Mouse (Mus musculus) c-Kit-positive CD71-negative TER-119-negative erythroid progenitor cells, embryonic 14.5 days (primary cell): ENCODE measurements around the gene Spint2.
"Not testable (repeated sequence)": the region's sequence is repeated elsewhere in the genome, so short reads cannot be mapped to it uniquely, and the experiment has no call there.

Experiments used
- DNase-seq: peaks from one replicate; pipeline ENCODE4 v3.0.0-alpha.2; 2013; ENCODE audit warnings: low read depth

The Spint2 gene

DNA sequence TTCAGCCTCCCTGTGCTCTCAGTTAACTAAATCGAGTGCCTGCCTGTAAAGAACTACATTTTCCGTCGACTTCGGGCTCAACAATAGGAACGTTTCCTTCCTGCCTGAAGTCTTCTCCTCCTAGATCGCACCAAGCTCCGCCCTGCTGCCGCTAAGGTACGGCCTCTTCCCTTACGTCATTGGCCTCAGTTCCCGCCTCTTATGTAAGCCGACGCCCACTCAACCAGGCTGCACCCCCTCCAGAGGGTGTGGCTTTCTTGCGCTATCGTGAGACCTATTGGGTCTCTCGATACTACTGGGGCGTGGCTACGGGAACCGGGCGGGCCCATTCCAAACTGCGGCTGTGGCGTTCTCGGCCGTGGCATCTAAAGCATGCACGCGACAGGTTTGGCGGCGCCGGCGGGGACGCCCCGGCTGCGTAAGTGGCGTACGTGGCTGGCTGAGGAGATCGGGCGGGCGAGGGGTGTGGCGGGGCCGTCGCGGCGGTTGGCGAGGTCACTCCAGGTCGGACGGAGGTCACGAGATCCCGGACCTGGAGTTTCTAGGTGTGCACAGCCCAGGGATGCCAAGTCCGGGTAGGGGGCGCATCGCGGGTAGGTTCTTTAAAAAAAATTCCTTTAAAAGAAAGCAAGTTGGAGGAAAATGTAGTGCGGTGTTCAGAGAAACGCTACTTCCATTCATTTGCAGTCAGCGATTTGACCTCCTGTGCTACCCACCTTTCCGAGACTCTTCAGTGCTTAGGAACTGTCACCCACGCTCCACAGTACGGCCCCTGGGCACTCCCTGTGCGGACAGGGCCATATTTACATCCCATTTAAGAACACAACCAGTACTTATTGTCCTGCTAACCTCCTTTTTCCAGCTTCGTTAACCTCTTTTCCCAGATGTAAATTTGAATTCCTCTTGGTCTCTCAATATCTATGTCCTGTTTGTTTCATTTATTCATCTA lies 43.4 kb downstream of the Spint2 start, which contains the start of gene Yif1b:
Gene Yif1b (plus strand): TSS at position 311 of the 949 bp plus-strand sequence.
- peak; percentile 99 for DNase-seq

- DNase-seq: not testable (repeated sequence)
Measured at GRCm38 (mm10) chr7:29237596-29237995, 44.1 kb downstream of the Spint2 start.

GRCm38 (mm10) chr7:29236593-29236992 lies 45.1 kb downstream of the Spint2 start:
- no peak for DNase-seq

- no peak for DNase-seq
Measured at GRCm38 (mm10) chr7:29234661-29235060, 47.1 kb downstream of the Spint2 start.

GRCm38 (mm10) chr7:29233745-29234144 lies 48.0 kb downstream of the Spint2 start:
- DNase-seq: no peak

- DNase-seq: no peak
Measured at GRCm38 (mm10) chr7:29232247-29233013, 49.3 kb downstream of the Spint2 start, which contains the start of gene Kcnk6. Gene Kcnk6, minus strand, starts transcription at chr7:29232515.

GRCm38 (mm10) chr7:29231517-29231916 lies 50.2 kb downstream of the Spint2 start:
- DNase-seq: no peak

DNA sequence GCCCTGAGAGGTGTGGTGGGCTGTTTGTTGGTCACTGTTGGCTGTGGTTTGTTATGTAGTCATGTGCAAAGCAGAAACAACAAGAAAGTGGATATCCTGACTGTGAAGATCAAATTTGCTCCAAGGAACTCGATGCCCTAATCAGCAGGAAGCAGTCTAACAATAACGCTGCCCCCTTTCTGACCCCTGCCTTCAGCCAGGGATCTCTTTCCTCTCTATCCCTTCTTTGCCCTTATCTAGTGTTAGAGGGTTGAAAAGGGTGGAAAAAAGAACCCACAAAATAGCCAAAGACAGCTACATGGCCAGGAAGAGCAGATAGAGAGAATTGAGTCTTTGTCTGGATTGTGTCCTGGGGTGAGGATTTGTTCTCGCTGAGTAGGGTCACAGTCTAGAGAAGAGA lies 51.2 kb downstream of the Spint2 start:
- no peak for DNase-seq

GRCm38 (mm10) chr7:29228202-29228601 lies 53.5 kb downstream of the Spint2 start:
- no peak for DNase-seq

- DNase-seq: no peak
Measured at GRCm38 (mm10) chr7:29225520-29225919, 56.2 kb downstream of the Spint2 start.

- no peak for DNase-seq
Measured at GRCm38 (mm10) chr7:29224756-29225394, 56.8 kb downstream of the Spint2 start.

DNA sequence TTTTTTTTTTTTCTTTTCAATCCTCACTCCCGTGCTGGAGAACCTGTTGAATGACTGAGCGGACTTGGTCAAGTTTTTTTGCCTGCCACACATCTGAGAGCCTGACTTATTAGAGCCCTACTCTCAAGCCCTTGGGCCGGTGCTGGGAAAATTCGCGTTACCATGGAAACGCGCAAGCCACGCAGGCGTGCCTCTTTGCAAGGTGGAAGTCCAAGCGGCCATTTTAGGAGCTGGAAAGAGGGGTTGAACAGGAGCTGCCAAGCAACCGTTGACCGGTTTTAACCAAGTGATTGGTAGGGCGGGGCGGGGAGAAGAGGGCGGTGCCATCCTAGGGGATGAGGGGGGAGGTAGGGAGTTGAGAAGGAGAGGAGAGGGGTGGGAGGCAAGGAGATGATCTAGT lies 66.9 kb downstream of the Spint2 start:
- no peak for DNase-seq

- DNase-seq: no peak
Measured at GRCm38 (mm10) chr7:29214236-29214635, 67.5 kb downstream of the Spint2 start.

- no peak for DNase-seq
Measured at GRCm38 (mm10) chr7:29213675-29214082, 68.0 kb downstream of the Spint2 start, which contains the start of gene Catsperg1. Gene Catsperg1, minus strand, starts transcription at chr7:29214035.

DNA sequence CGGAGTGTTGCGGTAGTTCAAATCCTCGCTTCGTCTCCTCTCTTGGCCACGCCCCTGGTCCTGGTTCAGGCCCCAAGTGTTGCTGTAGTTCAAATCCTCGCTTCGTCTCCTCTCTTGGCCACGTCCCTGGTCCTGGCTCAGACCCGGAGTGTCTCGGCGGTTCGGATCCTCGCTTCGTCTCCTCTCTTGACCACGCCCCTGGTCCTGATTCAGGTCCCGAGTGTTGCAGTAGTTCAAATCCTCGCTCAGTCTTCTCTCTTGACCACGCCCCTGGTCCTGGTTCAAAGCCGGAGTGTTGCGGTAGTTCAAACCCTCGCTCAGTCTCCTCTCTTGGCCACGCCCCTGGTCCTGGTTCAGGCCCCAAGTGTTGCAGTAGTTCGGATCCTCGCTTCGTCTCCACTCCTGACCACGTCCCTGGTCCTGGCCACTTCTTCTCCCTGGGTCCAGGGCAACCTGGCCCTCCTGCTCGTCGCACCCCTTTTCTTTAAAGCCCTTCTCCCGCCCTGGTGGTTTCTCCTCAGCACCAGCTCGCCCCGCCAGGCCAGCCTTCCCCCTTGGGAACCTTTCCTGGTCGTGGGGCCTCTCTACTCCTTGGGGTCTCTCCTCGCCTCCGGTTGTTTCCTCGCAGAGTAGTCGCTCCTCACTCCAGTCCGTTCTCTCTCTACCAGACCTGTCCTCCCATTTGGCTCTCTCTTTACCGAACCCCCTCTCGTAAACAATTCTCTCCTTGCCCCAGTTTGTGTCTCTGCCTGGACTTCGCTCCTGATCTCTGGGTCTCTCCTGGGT lies 68.7 kb downstream of the Spint2 start:
- DNase-seq: not testable (repeated sequence)

DNA sequence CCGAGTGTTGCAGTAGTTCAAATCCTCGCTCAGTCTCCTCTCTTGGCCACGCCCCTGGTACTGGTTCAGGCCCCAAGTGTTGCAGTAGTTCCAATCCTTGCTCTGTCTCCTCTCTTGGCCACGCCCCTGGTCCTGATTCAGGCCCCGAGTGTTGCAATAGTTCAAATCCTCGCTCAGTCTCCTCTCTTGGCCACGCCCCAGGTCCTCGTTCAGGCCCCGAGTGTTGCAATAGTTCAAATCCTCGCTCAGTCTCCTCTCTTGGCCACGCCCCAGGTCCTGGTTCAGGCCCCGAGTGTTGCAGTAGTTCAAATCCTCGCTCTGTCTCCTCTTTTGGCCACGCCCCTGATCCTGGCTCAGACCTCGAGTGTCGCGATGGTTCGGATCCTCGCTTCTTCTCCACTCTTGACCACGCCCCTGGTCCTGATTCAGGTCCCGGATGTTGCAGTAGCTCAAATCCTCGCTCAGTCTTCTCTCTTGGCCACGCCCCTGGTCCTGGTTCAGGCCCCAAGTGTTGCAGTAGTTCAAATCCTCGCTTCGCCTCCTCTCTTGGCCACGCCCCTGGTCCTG lies 69.4 kb downstream of the Spint2 start:
- DNase-seq: peak; percentile 36

- DNase-seq: peak; percentile 93
Measured at GRCm38 (mm10) chr7:29211415-29212198, 70.1 kb downstream of the Spint2 start.

- DNase-seq: not testable (repeated sequence)
Measured at GRCm38 (mm10) chr7:29211013-29211412, 70.7 kb downstream of the Spint2 start.
